Mouse (Mus musculus) cerebellum, postnatal 10 days (tissue): ENCODE data around the gene Gm10639.
A peak's percentile ranks its signal among the peaks of the same experiment; 100 is the strongest.
"Not testable (repeated sequence)": the region's sequence is repeated elsewhere in the genome, so short reads cannot be mapped to it uniquely, and the experiment has no call there.

ENCODE experiments used
- DNase-seq, 2 experiments: peaks; one replicate each; pipeline ENCODE4 v3.0.0; 2021; ENCODE audit warnings: mixed read lengths in 2 of 2

Gm10639 gene

DNA sequence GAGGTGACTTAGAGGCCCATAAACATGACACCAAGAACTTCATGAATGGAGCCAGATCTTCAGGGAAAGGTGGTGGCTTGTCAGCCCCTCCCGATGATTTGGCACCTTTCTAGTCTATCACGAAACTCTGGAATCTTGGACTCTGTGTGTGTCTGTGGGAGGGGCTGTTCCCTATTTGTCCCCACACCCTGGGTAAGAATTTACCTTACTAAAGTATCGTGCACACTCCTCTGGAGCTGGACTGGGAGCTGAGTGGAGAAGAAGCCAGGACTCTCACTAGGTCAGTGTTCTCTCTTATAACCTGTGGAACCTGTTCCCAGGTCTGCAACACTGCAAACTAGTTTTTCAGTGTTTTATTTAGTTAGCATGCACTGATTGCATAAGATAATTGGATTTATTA is at the start of gene Gm10639:
TSS of gene Gm10639 (plus strand) at position 201 of the 400 bp plus-strand sequence.
- DNase-seq = not testable (repeated sequence)

GRCm38 (mm10) chr9:78255683-78256470 is 33.8 kb upstream of the Gm10639 start:
- peak; percentile 28 to 46 for DNase-seq

- DNase-seq = not testable (repeated sequence)
These were observed 32.8 kb upstream of the Gm10639 start, which contains the start of gene Gm3776 for GRCm38 (mm10) chr9:78256914-78257313. Gene Gm3776 (plus strand): TSS chr9:78257129.

GRCm38 (mm10) chr9:78259688-78260087 is 30.0 kb upstream of the Gm10639 start:
- DNase-seq = peak; percentile 42 to 44

DNA sequence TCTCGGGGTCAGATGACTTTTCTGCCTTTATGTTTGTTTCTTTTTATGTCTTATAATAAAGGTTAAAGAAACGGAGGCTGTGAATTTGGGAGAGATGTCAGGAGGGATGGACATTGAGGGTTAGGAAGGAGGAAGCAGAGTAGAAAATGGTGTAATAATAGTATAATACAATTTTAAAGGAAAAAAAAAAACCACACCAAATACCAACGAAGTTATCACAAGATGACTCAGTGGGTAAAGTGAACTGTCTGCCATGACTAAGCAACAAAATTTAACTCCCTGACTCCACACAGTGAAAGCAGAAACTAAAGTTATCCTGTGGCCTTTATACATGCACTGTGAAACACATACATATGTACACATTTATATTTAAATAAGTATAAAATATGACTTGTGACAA is 18.8 kb upstream of the Gm10639 start:
- DNase-seq = not testable (repeated sequence)

- DNase-seq = peak; percentile 47 to 50
These were observed 7.6 kb upstream of the Gm10639 start for GRCm38 (mm10) chr9:78282002-78282711.

DNA sequence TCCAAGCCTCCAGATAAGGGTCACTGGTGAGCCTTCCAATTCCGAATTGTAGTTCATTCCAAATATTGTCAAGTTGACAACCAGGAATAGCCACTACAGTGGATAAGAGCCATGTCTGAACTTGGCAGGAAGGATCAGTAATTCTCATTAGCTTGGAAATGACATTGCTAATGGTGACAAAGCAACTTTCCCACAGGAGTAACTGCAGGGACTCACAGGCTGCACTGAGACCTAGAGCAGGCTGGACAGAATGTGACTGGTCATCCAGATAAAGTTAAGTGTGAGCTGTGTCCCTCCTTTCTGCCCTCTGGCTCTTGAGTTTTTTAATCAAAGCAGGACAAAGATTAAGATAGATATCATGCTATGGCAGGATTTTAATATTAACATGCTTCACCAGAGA is 660 bp upstream of the Gm10639 start:
- not testable (repeated sequence) for DNase-seq

GRCm38 (mm10) chr9:78292462-78292861 is 2.7 kb downstream of the Gm10639 start:
- DNase-seq = not testable (repeated sequence)

- not testable (repeated sequence) for DNase-seq
These were observed 4.0 kb downstream of the Gm10639 start for GRCm38 (mm10) chr9:78293683-78294082.

- DNase-seq = not testable (repeated sequence)
These were observed 5.1 kb downstream of the Gm10639 start for GRCm38 (mm10) chr9:78294781-78295180.

GRCm38 (mm10) chr9:78296089-78296488 is 6.4 kb downstream of the Gm10639 start:
- peak; percentile 55 to 66 for DNase-seq

DNA sequence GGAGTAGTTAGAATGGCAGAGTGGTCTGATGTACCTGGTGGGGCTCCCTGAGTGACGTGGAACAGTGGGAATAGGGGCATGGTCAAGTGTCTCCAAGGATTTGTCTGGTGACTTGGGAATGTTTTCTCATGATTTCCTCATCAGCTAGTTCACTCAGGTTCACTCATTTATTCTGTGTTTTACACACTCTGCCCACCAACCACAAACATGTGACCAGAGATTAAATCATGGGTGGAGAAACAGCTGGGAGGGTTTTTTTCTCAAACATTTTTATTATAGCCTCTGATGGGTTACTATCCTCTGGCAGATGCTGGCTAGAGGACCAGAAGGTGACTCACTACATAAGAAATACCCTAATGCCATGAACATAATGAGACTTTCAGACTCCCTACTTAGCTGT is 8.5 kb downstream of the Gm10639 start:
- DNase-seq = no peak

DNA sequence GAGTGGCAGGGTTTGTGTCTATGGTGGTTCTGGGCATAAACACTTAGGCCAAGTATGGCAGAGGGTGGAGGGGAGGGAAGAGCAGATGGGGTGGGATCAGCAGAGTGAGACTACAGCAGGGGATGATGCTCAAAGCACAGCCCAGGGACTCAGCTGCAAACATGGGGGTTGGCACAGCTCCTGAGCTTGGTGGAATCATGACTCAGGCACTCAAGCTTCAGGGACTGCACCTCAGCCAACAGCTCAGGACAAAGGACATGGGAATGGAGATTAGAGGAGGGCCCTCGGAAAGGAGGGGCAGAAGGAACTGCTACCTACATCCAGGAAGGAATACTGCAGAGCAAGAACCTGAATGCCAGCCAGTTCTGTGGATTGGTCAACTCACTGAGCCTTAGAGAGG is 9.4 kb downstream of the Gm10639 start:
- DNase-seq = peak; percentile 7 to 28

- not testable (repeated sequence) for DNase-seq
These were observed 18.4 kb downstream of the Gm10639 start for GRCm38 (mm10) chr9:78308122-78308521.

DNA sequence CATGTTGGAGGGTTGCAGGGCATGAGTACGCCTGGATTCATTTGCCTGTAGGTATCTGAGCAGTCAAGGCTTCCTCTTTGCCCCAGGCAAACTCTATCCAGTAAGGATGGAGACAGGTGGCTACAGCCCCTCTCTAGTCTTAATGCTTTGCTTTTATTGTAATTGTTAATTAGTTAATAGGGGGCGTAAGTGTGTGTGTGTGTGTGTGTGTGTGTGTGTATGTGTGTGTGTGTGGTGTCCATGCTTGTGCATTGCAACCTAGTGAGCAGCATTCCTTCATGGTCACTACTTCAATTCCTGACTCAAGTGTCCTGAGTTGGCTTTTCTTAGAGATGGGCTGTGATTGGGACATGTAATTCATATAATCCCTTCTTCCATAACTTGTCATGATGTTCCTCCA is 25.0 kb downstream of the Gm10639 start, which contains the start of gene Omt2a:
TSS of gene Omt2a (minus strand) at position 101 of the 400 bp plus-strand sequence.
- no peak for DNase-seq

- peak; percentile 7 to 8 for DNase-seq
These were observed 29.8 kb downstream of the Gm10639 start for GRCm38 (mm10) chr9:78319499-78319898.

DNA sequence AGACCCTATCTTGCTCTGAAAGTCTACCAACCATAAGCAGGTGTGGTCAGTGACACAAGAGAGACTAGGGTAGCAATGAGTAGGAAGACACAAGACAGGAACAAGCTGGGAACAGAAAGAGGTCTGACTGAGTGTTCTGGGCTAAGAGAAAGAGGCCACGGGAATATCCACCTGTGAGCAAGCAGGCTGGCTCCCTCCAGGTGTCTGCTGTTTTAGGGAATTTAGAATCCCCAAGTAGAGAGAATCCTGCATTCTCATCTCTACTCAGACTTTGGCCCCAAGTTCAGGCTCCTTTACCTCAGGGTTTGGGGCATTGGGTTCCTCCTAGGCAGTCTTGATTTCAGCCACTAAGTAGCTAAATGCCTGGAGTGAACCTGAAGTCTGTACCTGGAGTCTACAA is 37.6 kb downstream of the Gm10639 start, which contains the start of gene Omt2b:
TSS of gene Omt2b (plus strand) at position 301 of the 400 bp plus-strand sequence.
- not testable (repeated sequence) for DNase-seq

DNA sequence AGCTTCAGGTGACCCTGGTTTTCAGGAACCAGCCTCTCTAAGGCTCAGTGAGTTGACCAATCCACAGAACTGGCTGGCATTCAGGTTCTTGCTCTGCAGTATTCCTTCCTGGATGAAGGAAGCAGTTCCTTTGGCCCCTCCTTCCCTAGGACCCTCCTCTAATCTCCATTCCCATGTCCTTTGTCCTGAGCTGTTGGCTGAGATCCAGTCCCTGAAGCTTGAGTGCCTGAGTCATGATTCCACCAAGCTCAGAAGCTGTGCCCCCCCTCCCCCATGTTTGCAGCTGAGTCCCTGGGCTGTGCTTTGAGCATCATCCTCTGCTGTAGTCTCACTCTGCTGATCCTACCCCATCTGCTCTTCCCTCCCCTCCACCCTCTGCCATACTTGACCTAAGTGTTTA is 47.3 kb downstream of the Gm10639 start:
- peak in 1 of 2 experiments; percentile 12 for DNase-seq

DNA sequence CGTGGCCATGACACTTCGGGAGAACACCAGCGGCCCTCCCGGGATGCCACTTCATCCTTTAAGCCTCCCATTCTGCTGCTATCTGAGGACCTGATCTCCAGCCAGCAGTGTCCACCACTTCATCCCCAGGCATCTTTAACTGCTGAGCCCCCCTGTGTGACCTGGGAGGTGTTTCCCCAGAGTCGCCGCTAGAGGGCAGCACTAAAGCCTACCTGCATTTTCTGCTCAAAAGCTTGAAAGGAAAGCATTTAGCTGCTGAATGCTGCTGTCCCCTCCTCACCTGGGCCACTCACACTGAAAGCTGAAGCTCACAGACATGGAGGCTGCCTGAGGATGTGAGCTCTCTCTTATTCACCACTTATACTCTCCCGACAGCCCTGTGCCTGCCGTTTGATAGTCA is 50.6 kb downstream of the Gm10639 start:
- peak; percentile 64 to 71 for DNase-seq

GRCm38 (mm10) chr9:78342494-78342893 is 52.8 kb downstream of the Gm10639 start:
- not testable (repeated sequence) for DNase-seq

DNA sequence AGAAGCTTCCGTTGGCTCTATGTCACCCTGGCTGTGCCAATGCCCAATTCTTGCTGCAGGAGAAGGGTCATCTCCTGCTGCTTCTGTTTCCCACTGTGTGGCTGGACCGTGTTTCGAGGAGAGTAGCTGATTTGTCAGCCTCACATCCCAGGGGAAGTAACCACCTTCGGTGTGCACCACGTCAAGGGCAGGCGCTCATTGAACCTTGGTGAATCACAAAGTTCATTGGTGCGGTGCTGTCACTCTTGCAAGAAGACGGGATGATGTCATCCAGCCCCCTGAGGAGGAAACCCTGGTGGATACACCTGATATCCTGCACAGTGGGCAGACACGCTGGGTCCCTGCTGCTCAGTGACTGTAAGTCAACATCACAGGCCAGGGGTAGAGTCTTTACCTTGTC is 53.3 kb downstream of the Gm10639 start:
- DNase-seq = not testable (repeated sequence)

DNA sequence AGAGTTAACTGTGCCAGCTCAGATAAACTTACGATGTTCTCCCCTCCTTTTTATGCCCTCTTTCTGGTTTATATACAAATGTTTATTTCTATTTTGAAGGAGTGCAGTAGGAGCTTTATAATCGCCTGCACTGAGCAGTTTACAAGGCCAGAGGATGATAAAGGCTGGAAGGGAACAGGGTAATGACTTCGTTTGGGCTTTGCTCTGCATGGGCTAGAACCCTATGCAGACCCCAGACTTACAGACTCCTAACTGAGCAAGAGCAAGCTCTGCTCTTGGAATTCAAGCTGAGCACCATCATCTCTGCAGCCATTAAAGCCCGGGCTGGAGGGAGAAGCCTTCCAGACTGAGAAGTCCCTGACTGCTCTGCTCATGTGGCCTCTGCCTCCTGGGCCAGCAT is 55.5 kb downstream of the Gm10639 start:
- DNase-seq = not testable (repeated sequence)

GRCm38 (mm10) chr9:78347004-78347403 is 57.3 kb downstream of the Gm10639 start:
- no peak for DNase-seq
